Mouse (Mus musculus): ENCODE measurements at regions not wholly inside any gene's neighbourhood (a gene's known extent, or its start where the extent isn't known, plus 50 kb on each side); places are given as distances from the start of the nearest gene placed in this dataset.

DNA sequence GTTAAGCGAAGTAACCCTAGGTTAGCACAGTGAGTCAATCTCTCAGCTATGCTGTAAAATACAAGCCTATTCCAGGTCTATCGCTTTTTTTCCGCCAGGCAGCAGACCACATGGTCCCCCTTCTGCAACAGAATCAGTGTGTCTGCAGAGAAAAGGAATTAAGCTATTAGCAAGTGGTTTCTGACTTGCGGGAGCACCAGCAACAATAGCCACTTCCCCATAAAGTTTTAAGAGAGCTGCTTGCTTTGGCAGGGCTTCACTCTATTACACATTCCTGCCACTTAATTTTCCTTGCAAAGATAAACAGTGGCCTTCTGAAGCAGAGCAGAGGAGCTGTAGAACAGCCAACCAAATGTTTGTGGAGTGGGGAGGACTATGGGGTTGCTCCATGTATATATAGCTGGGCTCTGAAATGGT lies 59.8 kb upstream of the Osmr start:
- DNase-seq = no peak

DNA sequence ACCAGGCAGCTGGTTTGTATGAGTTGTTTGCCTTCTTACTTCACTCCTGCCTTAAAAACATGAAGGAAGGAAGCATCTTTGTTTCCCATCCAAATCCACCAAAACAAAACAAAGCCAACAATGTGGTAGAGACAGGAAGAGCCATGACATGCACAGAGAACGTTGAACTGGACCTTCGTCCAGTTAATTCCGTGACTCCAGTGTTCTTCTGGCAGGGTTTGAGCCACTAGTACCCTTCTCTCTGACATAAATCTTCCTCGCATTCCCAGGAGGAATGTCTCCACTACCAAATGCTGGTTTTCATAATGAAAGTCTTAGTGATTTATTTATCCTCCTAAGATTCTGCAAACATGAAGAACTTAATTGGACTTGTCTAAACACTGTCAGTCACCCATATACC lies 66.7 kb upstream of the Osmr start:
- no peak for DNase-seq

DNA sequence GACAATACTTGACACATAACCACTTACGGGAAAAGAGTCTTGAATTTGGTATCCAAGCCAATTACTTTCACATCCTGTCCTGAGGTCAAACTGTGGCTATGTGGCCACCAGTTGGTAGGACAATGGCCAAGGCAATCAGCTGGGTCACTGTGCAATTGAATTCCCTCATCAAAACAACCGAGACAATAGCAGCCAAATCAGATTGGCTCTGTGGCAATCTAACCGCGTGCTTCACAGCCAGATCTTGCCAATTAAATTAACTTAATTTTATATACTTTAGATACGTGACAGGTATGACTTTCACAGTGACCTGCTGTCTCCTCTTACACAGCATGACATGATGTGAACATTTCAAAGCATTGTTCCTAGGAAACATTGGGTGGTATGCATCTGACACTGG lies 74.5 kb upstream of the Osmr start:
- DNase-seq = no peak

DNA sequence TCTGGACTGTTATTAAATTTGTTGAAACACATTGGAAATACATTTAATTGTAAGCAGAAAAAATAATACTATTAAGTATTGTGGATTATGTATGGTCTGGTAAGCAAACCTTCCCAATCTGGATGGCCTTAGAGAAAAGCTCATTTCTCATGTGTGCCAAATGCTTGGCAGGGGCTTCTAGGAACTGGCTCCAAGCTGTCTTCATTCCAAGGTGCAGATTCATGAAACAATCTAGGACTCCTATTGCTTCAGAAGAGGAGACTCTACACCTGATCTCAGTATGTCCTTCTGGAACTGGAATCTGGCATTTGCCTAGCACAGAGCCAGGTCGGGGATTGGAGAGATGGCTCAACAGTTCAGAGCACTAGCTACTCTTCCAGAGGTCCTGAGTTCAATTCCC lies 74.9 kb upstream of the Osmr start:
- no peak for DNase-seq

DNA sequence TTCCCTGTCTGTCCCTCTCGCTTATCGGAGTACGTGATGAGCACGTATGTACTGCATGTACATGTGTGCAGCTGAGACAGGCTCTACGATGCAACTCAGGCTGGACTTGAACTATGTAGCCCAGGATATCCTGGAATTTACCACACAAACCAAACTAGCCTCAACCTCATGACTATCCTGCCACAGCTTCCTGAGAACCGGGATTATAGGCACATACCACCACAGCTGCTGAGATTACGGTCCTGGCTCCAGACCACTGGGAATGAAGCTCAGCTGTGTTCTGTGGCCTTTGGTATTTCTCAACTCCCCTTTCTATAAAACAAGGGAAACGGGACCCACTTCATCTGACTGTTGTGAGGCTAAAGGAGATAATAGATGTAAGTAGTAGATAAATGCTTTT lies 75.7 kb upstream of the Osmr start:
- no peak for DNase-seq

DNA sequence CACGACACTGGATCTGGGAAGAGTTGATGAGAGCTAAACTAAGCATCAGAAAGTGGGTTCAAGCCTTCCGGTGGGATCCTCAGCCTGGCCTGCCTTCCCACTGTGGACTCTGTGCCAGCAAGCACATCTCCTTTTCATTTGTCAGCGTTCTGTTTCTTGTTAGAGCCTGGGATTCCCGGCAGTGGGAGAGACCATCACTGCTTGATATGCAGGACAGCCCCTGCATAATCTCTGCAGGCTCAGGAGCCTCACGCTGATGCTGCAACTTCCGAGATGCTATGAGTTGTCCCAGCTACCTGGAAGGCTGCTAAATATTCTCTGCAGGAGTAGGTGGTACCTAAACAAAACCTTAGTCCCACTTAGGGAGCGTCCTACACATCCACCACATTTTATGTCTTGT lies 78.8 kb upstream of the Osmr start:
- DNase-seq = peak; percentile 18

DNA sequence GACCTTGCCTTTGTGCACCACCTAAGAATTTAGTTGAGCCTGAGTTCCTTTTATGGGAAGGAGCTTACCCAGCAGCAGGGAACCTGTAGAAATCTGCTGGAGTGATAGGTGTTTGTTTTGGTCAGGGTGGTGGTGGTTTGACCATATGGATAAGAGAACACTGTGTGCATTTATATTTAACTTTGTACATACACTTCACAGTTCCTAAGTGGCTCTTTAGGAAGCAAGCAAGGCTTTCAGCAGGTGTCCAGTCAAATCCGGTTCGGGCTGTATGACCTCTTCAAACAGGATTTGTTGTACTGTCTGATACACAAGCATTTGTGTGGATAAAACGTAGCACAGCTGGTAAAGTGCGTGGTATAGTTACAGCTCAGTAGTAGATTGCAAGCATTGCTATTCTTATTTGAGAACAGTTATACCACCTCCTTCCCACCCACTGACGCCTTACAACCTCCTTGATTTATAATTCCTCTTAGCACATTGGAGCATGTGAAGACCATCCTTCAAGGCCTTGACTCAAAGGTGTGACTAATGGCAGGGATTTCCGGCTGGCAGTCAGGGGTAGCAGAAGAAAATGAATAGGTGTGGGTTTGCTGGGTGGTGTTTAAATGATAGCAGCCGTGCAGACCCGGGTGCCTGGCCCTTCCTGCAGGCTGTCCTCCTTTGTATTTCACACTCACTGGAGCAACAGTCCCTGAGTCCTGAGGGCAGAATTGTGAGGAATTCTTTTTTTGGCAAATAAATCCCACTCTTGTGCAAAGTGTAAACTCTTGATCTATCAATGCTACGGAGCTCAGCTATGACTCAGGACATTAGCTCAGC lies 79.4 kb upstream of the Osmr start:
- DNase-seq = peak; percentile 32

DNA sequence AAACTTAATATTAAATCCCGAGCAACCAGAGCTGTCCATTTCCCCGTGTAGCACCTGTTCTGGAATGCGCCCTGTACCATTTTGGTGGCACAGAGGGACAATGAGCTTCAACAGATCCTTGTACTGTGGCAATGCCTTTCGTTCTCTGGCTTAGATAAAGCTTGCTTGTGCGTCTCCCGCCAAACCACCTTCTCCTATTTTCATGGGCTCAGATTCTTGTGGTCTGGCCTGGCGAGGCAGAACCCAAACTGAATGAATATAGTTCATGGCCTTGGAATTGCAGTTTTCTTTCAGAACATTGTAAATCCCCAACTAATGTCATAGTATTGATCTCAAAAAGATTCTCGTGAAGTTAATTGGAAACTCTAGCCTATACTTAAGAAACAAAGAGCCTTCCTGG lies 85.1 kb upstream of the Osmr start:
- DNase-seq = no peak

DNA sequence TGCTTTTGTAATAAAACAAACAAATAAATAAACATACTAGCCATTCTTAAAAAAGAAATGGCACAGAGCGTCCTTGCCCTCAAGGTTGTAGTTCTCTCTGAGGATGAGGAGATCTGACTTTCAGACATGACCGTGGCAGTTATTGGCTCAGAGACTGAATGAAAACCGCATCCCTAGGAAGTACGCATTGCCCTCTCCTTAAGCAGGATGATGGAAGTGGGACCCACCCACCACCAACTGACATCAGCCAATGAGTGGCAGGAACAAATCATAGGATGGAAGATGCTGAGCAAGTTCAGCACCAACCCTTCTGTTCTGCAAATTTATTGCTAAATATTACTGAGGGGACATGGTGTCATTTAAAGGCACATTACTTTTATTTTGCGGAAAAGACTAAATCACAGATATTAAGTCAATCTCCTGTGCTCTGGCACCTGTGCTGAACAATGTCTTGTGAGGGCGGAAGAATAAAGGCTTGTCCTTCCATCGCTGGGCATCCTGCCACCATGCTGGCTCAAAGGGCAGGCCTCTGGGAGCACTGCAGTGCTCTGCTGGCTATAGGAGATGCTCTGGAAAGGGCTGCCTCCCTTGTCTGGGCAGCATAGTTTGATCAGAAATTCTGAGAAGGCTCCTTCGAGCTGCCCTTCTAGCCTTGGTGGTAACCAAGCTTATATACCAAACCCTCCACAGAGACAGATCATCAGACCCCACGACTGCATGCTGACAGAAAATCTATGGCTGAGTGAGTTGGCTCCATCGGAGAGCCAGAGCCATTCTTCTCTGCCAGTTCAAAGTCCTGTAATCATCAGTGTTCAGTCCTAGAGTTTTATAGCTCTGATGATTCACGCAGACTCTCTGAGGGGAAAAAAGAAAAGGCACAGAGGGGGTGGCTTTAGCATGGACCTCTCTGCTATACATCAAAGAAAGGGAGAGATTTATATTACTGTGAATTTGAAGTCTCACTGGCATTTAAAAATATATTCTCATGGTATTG lies 86.3 kb upstream of the Osmr start:
- no peak for DNase-seq

DNA sequence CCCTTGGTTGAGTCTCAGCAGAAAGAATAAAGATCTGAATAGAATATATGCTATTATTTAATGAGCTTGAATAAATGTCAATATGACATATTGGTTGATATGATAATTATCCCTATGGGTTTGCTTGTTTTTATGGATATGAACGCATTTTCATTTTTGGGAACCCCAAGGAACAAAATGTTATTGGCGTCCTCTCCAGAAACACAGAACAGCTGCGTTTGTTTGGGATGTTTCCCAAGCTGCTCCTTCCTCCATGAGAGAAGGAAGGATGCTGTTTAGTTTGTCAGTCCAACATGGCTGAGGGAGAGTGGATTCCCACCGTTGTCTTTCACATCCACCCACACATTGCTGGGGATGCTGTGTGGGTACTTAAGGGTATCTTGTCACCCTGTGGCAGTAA lies 89.9 kb upstream of the Osmr start:
- no peak for DNase-seq

DNA sequence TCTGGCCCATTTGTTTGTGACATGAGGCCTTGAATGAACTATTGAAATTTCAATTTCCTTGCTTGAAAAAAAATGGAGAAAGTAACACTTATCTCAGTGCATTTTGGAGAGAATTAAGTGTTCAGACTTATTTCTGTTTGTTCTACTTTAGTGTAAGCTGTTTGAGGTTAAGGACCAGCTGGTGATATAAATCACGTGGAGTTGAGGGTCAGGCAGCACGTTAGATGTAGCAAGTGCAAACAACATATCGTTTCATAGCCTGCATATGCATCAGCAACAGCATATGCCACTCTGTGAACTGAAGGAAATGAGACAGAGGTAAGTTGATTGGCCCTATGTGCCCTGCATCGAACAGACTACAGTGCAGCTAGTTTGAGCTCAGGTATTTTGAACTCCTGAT lies 90.7 kb upstream of the Osmr start:
- DNase-seq = no peak

DNA sequence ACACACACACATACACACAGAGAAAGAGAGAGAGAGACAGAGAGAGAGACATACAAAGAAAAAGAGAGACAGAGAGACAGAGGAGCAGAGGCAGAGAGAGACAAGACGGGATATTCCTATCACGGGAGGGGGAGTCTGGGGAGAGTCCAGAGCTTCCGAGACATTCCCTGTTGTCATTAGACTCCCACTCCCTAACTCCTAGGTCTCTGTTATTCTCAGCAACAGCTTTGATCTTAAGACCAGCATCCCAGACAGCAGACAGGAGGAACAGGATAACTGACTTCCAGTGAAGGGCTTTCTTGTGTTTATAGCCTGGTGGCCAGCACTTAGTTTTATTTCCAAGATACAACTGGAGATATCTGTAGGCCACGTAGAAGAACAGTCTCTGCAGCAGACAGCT lies 99.6 kb upstream of the Osmr start:
- DNase-seq = no peak

DNA sequence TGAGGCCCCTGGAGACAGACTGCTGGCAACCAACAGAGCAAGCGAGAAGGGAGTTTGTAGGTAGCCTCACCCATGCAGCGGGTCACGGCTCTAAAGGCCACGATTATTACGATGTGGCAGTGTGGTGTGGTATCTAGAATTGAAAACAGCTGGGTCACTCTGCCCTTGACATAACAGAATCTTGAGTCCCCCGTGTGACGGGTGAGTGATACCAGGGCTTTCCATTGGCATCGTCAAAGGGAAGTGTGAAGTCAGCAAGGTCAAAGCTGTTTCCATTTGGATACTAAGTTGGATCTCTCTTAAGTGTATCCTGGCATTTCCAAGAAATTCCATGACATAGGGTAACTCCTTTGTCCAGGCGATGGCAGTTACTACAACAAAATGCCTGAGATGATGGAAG lies 106.7 kb upstream of the Osmr start:
- no peak for DNase-seq

DNA sequence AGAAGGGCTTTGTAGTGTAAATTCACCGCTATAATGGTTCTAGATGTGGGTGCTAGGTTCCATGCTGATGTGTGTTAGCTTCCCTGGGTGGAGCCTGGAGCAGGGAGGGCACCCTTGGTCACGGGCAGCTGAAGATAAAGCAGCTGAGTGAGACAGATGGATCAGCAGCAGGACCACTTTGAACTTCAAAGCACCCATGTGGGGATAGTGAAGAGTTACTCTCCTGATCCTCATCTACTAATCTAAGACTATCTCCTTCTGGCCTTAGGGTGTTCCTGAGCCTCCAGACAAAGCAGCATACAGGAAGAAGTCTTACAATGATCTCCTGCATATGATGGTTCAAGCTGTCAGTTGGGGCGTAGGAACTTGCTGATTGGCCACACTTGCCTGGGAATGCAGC lies 107.1 kb upstream of the Lifr start:
- no peak for DNase-seq

DNA sequence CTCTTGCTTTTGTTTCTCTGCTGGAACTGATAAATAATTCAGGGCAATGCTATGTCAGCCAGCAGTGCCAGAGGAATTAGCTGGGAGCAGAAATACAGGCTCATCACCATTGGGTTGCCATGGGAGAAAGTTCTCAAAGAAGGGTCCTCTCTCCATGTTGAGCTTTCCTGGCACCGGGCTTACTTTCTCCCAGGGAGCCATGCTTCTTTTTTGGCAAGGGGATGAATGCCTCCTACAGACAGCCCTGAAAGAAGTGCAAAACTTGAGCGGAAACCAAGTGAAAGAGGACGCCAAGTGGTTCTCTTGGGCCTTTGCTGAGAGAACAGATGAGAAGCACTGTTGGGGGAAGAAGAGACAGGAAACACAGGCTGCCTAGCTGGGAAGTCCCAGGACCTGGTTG lies 102.2 kb upstream of the Lifr start:
- DNase-seq = peak; percentile 75

DNA sequence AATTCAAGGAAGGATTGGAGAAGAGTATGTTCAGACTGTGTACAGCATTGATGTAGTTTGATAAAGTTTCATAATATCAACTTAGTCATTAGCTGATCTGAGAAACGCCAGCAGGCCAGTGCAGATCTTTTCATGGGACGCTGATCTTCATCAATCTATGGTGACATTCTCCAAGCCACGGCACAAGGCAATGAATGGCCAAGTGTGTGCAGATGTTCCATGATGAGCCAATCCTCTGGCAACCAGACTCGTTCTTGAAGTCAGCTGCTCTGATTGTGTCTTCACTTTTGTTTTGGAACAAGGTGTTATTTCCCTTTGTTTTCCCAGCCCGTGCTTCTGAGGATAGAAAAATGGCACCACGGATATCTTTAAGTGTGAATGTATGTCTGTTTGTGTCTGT lies 101.3 kb upstream of the Lifr start:
- DNase-seq = no peak

DNA sequence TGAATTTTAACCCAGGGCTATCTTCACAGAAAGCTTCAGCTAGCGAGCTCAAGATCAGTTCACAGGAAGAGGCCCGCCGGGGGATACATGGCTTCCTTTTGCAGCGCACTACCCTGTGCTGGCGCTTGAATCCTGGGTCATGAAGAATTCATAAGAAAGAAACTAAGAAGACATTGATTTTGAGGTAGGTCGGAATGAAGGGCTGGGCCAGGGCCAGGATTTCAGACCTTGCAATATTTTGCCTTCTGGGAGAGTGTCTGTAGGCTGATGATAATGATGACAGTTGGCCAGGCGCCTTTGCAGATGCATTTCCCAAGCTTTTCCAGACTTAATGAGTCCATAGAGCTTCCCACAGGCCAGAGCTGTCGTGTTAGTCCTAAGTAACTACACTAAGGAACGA lies 97.2 kb upstream of the Lifr start:
- DNase-seq = no peak

DNA sequence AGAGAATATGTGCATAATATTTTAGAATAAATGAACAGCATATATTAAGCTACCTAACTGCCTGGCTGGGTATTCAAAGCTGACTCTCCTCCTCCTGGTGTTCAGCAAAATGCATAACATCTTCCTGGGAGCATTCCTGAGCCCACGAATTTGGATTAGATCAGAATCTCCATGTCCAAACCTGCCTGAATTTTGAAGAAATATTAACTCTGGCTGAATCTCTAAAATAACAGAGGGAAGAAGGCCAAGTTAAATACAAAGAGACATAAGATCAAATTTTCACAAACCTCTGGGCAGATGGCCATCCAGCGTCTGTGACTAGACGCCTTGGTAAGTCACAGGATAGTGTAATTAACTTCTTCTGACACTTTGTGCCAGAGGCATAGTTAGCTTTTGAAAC lies 95.2 kb upstream of the Lifr start:
- DNase-seq = no peak

DNA sequence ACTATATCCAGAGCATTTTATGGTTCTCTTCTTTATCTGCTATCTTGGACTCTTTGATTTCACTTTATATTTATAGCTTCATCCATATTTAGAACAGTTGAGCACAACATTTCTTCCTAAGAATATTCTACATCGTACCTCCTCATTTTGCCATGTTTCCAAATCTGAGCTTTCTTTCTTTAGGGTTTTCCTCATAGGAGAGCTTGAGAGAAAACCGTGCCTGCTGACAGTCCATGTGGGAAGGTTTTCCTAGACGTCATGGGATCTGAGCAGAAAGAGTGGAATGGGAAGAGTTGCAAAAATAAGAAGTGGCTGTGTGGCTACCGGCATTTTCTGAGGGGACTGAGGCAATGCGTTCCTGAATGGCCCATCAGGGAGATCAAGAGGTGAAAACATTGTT lies 92.5 kb upstream of the Lifr start:
- DNase-seq = no peak

DNA sequence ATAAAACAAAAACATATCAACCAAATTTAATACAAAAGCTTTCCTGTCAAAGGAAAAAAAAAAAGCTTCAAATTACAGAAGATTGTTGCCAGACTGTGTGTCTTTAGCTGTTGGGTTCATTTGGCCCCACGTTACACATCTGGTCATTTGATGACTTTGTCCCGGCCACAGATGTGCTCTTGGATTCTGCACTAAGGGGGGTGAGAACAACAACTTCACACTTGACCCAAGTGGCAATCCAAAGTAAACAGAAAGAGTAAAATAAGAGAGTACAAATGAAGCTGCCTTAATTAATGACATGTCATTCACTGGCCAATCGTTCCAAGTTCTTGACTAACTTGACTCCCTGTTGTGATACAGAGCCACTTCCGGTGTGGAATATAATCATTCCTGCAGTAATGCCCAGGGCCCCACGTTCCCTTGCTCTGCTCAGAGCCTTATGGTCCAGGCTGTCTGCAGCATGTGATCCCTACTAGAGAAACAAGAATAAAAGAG lies 91.8 kb upstream of the Lifr start:
- no peak for DNase-seq

DNA sequence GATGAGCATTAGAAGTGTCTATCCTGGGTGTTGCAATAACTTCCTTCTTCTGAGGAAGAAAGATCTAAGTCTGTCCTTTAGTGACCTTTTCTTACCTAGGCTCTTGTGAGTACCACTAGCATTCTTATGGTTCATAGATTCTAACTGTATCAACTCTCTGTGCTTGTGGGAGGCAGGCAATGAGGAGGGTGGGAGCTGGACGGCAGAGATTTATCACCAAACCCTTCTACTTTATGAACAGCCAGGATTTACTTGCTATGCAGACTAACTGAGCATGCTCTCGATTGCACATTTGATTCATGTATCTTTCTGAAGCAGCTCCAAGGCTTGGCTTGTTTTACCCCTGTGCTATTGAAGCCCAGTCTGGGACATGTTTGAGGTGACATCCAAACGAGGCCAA lies 90.7 kb upstream of the Lifr start:
- no peak for DNase-seq

DNA sequence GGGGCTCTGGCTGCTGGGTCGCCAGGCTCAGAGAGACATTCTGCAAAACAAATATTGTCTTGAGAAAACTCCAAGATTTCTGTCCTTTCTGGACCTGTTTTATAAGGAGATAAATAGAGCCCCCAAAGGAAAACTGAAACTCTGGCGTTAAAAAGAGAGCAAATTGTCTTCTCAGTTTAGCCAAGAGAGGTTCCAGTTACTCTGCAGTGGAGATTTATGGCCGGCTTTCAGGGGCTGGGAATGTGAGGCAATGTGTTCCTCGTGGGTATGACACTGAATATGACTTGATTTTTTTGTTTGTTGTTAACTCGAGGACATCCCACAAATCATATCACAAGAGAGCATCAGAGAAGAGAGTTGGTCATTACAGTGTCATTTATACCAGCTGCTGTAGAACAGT lies 88.2 kb upstream of the Lifr start:
- DNase-seq = no peak

DNA sequence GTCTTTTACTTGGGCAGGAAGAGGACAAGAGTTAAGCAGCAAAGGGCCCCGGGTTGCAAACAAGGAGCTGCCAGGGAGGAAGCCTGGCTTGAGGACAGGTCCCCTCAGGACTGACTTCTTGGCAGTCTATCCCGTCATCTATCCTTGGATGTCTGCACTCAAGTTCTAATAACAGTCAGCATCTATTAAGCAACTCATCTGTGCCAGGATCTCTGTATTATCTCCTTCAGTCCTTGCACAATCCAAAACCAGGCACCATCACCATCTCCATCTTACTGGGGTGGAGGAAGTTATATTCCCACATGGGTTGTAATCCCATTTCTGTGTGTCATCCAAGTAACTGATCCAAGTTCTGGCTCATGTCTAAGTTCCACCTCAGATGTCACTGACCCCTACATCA lies 87.1 kb upstream of the Lifr start:
- no peak for DNase-seq

DNA sequence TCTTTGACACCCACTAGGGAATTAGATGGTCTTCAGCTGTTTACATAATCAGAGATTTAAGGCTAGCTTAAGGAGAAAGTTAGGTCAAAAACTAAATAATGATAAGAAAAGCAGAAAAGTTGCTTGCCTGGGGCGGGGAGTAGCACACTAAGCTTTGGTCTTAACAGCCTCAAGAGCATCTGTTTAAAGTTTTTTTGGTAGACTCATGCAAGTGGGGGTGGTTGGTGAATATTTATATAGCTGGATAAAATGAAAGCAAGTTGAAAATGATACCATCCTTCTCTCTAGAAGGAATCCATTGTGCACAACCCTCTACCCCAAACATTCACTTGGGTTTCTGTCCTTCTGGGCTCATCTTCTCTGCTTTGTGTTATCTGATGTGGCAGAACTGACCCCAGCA lies 85.3 kb upstream of the Lifr start:
- DNase-seq = peak; percentile 19
